Mouse (Mus musculus): Measurements from ENCODE around the gene Lhfp. TPM values are rescaled to one million over a fixed set of nuclear protein-coding genes. Genes with fewer than 3 reads are reported as not detected.
A peak's percentile ranks its signal among the peaks of the same experiment; 100 is the strongest.

Lhfp gene
- polyA plus RNA-seq, 1 experiment from 2014 or later = 72.3 TPM

DNA sequence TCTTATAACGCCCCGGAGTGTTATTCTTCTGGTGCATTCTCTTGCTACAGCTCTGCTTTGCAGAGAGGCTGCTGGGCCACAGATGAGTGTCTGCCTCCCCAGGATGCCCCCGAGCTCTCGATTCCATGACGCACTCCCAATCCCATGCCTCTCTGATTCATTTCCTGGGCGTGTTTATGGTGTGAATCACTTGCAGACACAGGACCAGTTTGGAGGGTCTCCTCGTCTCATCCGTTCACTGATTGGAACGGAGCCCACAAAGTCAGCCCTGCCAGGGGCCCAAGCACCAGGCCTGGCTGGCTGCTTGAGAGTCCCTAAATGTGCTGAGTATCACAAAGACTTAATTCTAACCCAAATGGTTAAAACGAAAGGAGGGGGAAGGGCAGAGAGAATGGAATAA, 160.3 kb downstream of the Lhfp start:
- 28% methylated on average over 10 of the region's 10 CpGs for WGBS
- ATAC-seq (ENCODE audit: insufficient number of reproducible peaks, low FRiP score, low TSS enrichment, low read depth) = no peak
- no peaks in the 10 kb centered on the region for H3K9me3 ChIP-seq (replicated peaks)
- H3K9ac ChIP-seq = no peak overlapping the region
- H3K27ac ChIP-seq (replicated peaks) = 0 out of 2 replicates have a peak overlapping the region, but pooled peaks have one; percentile 35
- H3K27me3 ChIP-seq = no peaks in the 10 kb centered on the region
- peaks cover 48% of the 10 kb centered on the region for H3K4me1 ChIP-seq
- no peaks in the 10 kb centered on the region for H3K36me3 ChIP-seq
- H3K4me2 ChIP-seq (replicated peaks) = no peak overlapping the region
- H3K4me3 ChIP-seq (replicated peaks) = no peak overlapping the region

DNA sequence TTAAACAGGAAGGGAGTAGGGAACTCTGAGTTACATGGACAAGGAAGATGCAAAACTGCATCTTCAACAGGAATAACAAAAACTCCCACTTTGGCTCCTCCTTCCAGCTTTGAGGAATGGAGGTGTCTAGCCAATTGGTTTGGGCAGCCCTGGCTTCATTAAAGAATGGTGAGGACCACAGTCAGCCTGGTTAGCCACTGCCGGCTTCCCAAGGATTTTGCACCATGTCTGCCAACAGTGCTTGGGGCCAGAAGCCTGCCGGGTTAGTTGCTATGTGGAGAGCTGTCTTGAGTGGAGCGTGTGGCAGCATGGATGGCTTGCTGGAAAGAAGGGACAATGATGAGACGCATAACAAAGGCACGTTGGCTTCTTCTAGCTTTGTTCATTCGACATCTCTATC, 160.9 kb downstream of the Lhfp start:
- Histone ChIP-seq H3K4me1 (peaks cover 48% of the 10 kb centered on the region), H3K4me2 (replicated peaks) (no peak overlapping the region), H3K36me3 (no peaks in the 10 kb centered on the region), H3K4me3 (replicated peaks) (no peak overlapping the region), H3K27me3 (no peaks in the 10 kb centered on the region), H3K9ac (no peak overlapping the region), H3K27ac (replicated peaks) (no peak overlapping the region), H3K9me3 (replicated peaks) (no peaks in the 10 kb centered on the region)
- ATAC-seq (ENCODE audit: insufficient number of reproducible peaks, low FRiP score, low TSS enrichment, low read depth) = no peak
- 50% methylated on average over 6 of the region's 6 CpGs for WGBS

DNA sequence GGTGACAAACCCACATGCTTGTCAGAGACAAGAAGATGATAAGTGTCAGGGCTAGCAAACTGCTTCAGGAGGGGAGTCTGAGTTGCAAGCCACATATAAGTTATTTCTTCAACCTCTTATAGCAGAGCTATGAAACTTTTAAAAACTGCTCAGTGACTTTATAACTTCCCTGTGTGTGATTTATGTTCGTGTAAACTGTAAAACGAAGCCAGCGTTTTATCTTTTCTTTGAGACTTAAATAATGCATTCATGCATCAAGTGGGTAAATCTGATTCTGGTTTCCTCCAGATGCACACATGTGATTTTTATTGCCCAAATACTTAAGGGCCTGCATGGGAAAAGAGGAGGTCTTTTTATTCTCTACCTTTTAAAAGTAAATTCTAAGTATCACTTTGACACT, 161.4 kb downstream of the Lhfp start:
- H3K4me3 ChIP-seq (replicated peaks) = no peak overlapping the region
- H3K4me2 ChIP-seq (replicated peaks) = no peak overlapping the region
- H3K9ac ChIP-seq = no peak overlapping the region
- no peaks in the 10 kb centered on the region for H3K36me3 ChIP-seq
- WGBS = 45% methylated on average over 3 of the region's 3 CpGs
- no peak for ATAC-seq (ENCODE audit: insufficient number of reproducible peaks, low FRiP score, low TSS enrichment, low read depth)
- H3K9me3 ChIP-seq (replicated peaks) = no peaks in the 10 kb centered on the region
- H3K27ac ChIP-seq (replicated peaks) = peak overlapping the region; percentile 39; the same call in 1 of the 2 replicates
- H3K4me1 ChIP-seq = peaks cover 48% of the 10 kb centered on the region
- H3K27me3 ChIP-seq = no peaks in the 10 kb centered on the region

DNA sequence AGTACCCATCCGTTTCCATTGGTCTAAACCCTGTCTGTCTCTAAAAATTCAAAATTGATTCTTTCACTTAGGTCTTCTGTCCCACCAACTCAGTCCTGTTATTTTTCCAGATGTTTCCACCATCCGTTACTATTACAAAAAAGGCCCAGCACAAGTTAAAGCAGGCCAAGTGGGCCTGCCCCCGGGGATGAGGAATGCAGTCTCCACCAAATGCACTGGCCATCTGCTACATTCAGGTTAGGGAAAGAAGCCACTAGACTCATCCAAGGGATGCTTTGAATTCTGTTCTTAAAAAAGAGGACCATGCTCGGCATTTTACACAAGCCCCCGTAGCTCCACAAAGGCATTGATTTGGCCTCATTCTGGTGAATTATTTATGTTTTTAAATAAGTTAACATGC, 162.3 kb downstream of the Lhfp start:
- 57% methylated on average over 5 of the region's 5 CpGs for WGBS
- Histone ChIP-seq H3K9me3 (replicated peaks) (no peaks in the 10 kb centered on the region), H3K36me3 (no peaks in the 10 kb centered on the region), H3K27ac (replicated peaks) (no peak overlapping the region), H3K27me3 (no peaks in the 10 kb centered on the region), H3K4me3 (replicated peaks) (no peak overlapping the region), H3K4me2 (replicated peaks) (no peak overlapping the region), H3K4me1 (peaks cover 48% of the 10 kb centered on the region), H3K9ac (no peak overlapping the region)
- no peak for ATAC-seq (ENCODE audit: insufficient number of reproducible peaks, low FRiP score, low TSS enrichment, low read depth)

DNA sequence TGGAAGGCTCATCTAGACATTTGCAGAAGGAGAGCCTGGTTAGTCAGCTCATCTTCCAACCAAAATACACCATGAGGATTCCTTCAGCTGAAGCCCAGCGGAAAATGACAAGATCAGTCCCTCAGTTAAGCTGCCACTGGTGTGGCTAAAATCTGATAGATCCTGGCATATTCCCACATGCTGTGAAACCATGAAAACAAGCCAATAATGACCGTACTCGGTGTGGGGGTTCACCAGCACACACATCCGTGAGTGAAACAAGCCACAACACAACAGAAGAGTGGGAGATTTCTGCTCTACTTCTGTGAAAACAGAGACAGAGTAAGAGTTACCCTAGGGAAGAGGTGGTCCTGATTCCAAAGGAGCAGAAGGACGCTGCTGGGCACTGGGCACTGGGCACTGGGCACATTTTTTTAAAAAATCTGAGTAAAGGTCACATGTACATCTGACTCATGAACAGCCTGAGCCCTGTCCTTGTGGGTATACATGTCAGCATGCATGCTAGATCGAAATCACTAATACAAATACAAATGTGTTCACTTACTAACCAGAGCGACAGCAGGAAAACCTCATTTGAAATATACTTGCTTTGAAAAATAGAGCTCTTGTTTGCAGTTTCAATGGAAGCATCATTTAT, 163.1 kb downstream of the Lhfp start:
- 64% methylated on average over 7 of the region's 7 CpGs for WGBS
- H3K4me1 ChIP-seq = peaks cover 52% of the 10 kb centered on the region
- ATAC-seq (ENCODE audit: insufficient number of reproducible peaks, low FRiP score, low TSS enrichment, low read depth) = no peak
- no peaks in the 10 kb centered on the region for H3K36me3 ChIP-seq
- no peaks in the 10 kb centered on the region for H3K27me3 ChIP-seq
- no peak overlapping the region for H3K4me2 ChIP-seq (replicated peaks)
- no peak overlapping the region for H3K4me3 ChIP-seq (replicated peaks)
- H3K9ac ChIP-seq = no peak overlapping the region
- H3K9me3 ChIP-seq (replicated peaks) = no peaks in the 10 kb centered on the region
- H3K27ac ChIP-seq (replicated peaks) = peak overlapping the region; percentile 29; the same call in 1 of the 2 replicates

DNA sequence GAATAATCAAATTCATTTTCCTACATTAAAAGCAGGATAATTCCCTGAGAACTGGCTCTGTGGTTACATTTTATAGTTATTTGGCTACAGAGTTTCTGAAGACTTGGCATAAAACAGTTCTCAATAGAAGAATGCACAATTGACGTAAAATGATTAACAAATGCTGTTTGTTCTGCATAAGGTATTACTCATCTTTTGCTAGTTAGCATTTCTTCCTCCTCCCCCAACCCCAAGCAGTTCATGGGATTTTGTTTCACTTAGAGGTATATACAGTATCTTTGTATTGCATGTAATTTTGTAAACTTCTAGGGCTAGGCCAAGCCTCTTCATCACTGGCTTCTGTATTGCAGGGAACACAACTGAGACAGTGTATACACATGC, 163.6 kb downstream of the Lhfp start:
- H3K9ac ChIP-seq = no peak overlapping the region
- 63% methylated on average over 1 of the region's 1 CpGs for WGBS
- H3K27me3 ChIP-seq = no peaks in the 10 kb centered on the region
- H3K4me2 ChIP-seq (replicated peaks) = no peak overlapping the region
- H3K36me3 ChIP-seq = no peaks in the 10 kb centered on the region
- no peaks in the 10 kb centered on the region for H3K9me3 ChIP-seq (replicated peaks)
- no peak overlapping the region for H3K4me3 ChIP-seq (replicated peaks)
- peaks cover 57% of the 10 kb centered on the region for H3K4me1 ChIP-seq
- H3K27ac ChIP-seq (replicated peaks) = no peak overlapping the region
- ATAC-seq (ENCODE audit: insufficient number of reproducible peaks, low FRiP score, low TSS enrichment, low read depth) = no peak

DNA sequence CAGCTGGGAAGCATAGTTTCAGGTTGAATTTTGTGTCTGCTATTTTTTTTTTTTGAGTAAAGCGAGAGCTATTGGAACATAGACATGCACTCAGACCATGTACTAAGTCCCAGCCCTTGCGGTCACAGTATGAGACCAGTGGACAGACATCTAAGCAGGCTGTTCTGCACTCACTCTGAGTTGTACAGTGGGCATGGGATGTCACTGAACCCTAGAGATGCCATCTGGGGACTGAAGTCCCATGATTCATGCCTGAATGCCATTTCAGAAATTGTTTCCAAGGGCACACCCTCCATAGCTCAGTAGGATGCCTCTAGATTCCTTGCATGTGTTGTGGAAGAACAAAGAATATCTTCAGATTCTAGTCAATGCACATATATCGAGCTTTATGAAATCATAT, 164.4 kb downstream of the Lhfp start:
- ATAC-seq (ENCODE audit: insufficient number of reproducible peaks, low FRiP score, low TSS enrichment, low read depth) = no peak
- WGBS = 93% methylated on average over 3 of the region's 3 CpGs
- H3K4me2 ChIP-seq (replicated peaks) = no peak overlapping the region
- H3K4me3 ChIP-seq (replicated peaks) = no peak overlapping the region
- H3K4me1 ChIP-seq = peaks cover 59% of the 10 kb centered on the region
- no peak overlapping the region for H3K27ac ChIP-seq (replicated peaks)
- no peaks in the 10 kb centered on the region for H3K9me3 ChIP-seq (replicated peaks)
- H3K36me3 ChIP-seq = no peaks in the 10 kb centered on the region
- no peak overlapping the region for H3K9ac ChIP-seq
- no peaks in the 10 kb centered on the region for H3K27me3 ChIP-seq

DNA sequence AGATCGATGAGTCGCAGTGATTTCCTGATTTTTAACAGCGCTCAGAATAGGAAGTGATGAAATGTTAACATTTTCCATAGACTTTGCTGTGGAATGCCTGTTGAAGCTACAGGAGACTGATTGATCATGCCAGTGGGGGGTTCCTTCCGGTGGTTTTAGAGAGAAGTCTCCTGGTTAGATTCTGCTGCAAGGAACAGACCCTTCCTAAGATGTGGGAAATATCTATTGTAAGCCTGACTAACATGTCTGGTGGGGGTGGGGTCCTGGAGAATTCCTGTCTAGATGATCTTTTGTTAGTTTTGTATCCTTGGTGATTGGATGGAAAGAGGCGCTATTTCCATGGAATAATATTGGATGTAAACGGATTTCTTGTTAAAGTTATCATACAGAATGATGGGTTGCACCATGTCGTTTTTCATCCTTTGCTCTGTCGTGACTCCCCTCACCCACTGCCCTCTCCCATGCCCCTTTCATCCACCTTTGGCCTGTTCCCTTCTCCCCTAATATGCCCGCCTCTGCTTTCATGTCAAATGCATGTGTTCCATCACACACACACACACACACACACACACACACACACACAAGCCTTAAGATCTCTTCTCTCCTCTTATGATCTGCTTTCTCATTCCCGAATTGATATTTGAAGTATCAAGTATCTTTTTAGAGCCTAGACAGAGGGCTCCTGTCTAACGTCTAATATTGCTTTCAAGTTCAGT, 165.3 kb downstream of the Lhfp start:
- Histone ChIP-seq H3K4me2 (replicated peaks) (no peak overlapping the region), H3K27me3 (no peaks in the 10 kb centered on the region), H3K4me1 (peaks cover 61% of the 10 kb centered on the region), H3K9ac (no peak overlapping the region), H3K36me3 (no peaks in the 10 kb centered on the region), H3K9me3 (replicated peaks) (no peaks in the 10 kb centered on the region), H3K4me3 (replicated peaks) (no peak overlapping the region), H3K27ac (replicated peaks) (no peak overlapping the region)
- WGBS = 65% methylated on average over 11 of the region's 11 CpGs
- ATAC-seq (ENCODE audit: insufficient number of reproducible peaks, low FRiP score, low TSS enrichment, low read depth) = no peak

DNA sequence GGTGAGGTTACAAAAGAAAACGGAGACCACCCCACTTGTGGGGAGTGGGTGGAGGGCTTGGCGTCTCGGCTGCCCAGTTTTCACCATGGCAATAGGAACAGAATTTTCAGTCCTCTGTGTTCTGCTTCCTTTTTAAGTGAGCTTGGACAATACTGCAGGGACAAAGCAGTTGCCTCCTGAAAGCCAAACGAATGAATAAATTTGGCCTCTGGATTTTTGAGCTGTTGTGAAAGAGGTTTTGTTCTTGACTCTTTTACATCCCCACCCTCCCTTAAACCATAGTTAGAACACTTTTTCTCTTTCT, 165.8 kb downstream of the Lhfp start:
- Histone ChIP-seq H3K4me1 (peaks cover 57% of the 10 kb centered on the region), H3K4me3 (replicated peaks) (no peak overlapping the region), H3K36me3 (no peaks in the 10 kb centered on the region), H3K4me2 (replicated peaks) (no peak overlapping the region), H3K27ac (replicated peaks) (no peak overlapping the region), H3K27me3 (no peaks in the 10 kb centered on the region), H3K9ac (no peak overlapping the region), H3K9me3 (replicated peaks) (no peaks in the 10 kb centered on the region)
- whole genome bisulfite sequencing = 63% methylated on average over 4 of the region's 4 CpGs
- no peak for ATAC-seq (ENCODE audit: insufficient number of reproducible peaks, low FRiP score, low TSS enrichment, low read depth)

DNA sequence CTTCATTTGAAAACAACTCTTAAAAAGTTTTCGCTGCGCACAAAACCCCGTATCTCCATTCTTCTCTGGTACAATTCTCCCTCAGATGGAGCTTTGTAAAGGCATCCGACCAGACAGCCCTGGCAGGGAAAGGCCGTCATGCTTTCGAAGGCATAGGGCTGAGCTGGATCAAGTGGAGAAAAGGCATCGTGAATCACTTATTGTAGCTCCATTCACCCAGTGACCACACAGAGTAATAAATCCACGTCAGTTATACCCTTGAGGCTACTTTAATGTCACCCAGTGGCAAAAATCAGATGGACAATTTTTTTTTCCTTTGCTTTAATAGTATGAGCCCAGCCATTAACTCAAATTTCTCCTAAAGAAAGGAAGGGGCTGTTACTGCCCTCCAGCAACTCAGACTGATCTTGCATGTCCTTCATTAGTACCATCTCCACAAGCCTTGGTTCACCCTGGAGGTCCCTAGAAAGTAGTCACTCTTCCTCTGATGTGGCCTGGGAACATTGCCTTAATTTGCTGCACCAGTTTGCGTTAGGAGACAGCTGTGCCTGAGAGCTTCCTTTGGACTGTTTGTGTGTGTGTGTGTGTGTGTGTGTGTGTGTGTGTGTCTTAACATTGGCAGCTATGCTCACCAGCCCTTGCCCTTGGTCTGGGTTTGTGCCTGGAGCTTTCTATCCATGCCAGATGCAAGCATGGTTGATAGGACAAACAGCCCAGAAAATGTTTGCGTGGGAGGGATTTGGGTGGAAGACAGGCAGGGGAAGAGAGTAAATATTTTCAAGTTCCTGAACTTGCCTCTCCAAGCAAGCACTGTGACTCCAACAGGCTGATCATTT, 169.6 kb downstream of the Lhfp start:
- H3K36me3 ChIP-seq = no peaks in the 10 kb centered on the region
- no peaks in the 10 kb centered on the region for H3K27me3 ChIP-seq
- 32% methylated on average over 10 of the region's 10 CpGs for WGBS
- 0 out of 2 replicates have a peak, but pooled peaks have one; percentile 34 for ATAC-seq (ENCODE audit: insufficient number of reproducible peaks, low FRiP score, low TSS enrichment, low read depth)
- no peak overlapping the region for H3K4me3 ChIP-seq (replicated peaks)
- H3K4me1 ChIP-seq = peaks cover 37% of the 10 kb centered on the region
- H3K4me2 ChIP-seq (replicated peaks) = no peak overlapping the region
- H3K9ac ChIP-seq = no peak overlapping the region
- no peaks in the 10 kb centered on the region for H3K9me3 ChIP-seq (replicated peaks)
- peak overlapping the region; percentile 55; the same call in 1 of the 2 replicates for H3K27ac ChIP-seq (replicated peaks)

DNA sequence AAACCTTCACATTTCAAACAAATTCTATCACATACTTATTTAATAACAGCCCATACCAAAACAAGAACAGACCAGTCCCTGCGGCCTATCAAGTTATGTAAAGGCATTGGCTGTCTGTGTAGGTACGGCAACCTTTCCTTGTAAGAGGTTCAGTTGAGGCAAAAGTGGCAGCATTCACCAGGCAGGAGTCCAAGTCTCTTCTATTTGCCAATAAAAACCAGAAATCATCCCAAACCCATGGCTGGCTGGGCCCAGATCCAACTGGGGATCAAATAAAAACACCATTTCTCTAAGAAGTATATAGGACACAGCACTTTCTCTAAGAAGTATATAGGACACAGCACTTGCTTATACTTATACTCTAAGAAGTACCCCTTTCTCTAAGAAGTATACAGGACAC, 171.3 kb downstream of the Lhfp start:
- Histone ChIP-seq H3K36me3 (no peaks in the 10 kb centered on the region), H3K4me2 (replicated peaks) (no peak overlapping the region), H3K9me3 (replicated peaks) (no peaks in the 10 kb centered on the region), H3K4me3 (replicated peaks) (no peak overlapping the region), H3K27ac (replicated peaks) (no peak overlapping the region), H3K9ac (no peak overlapping the region), H3K27me3 (no peaks in the 10 kb centered on the region), H3K4me1 (peaks cover 33% of the 10 kb centered on the region)
- WGBS = 72% methylated on average over 2 of the region's 2 CpGs
- ATAC-seq (ENCODE audit: insufficient number of reproducible peaks, low FRiP score, low TSS enrichment, low read depth) = no peak; the same call in 1 of the 2 replicates
